Mouse (Mus musculus) heart, embryonic 14.5 days (tissue): ENCODE measurements around the gene Rasgef1b. TPM values are rescaled to one million over a fixed set of nuclear protein-coding genes. Genes with fewer than 3 reads are reported as not detected.

Experiments
- ATAC-seq: fragments of 200-750 bp; cut with Nextera tagmentation; 2 replicates; pipeline ENCODE4 v1.8.0; 2017; ENCODE audit warnings: low read depth, moderate TSS enrichment; ENCODE audit not compliant: insufficient number of reproducible peaks, insufficient read depth, low FRiP score
- H3K27ac ChIP-seq, 2 experiments: fragments of 200-500 bp in 1 of 2; fragments of 300-500 bp in 1 of 2; sonication (generic) in 1 of 2; replicated peaks in 1 of 2; 2 replicates each; pipeline ENCODE4 v1.5.1; 2012 to 2014; ENCODE audit warnings: low read depth in 2 of 2, low read length in 2 of 2, control low read depth in 1 of 2, mild to moderate bottlenecking in 1 of 2, mixed read lengths in 1 of 2; ENCODE audit not compliant: control insufficient read depth in 1 of 2, insufficient read depth in 1 of 2
- H3K27me3 ChIP-seq: fragments of 300-500 bp; sonication (generic); 2 replicates; pipeline ENCODE4 v1.6.1; 2014; ENCODE audit warnings: mild to moderate bottlenecking, low read length, control low read depth; ENCODE audit not compliant: control insufficient read depth, insufficient read depth
- H3K36me3 ChIP-seq: fragments of 300-500 bp; sonication (generic); 2 replicates; pipeline ENCODE4 v1.6.1; 2014; ENCODE audit warnings: mild to moderate bottlenecking, control low read depth, low read length, mixed read lengths; ENCODE audit not compliant: control insufficient read depth, insufficient read depth
- H3K4me1 ChIP-seq, 2 experiments: fragments of 200-500 bp in 1 of 2; fragments of 300-500 bp in 1 of 2; sonication (generic) in 1 of 2; 2 replicates each; pipeline ENCODE4 v1.6.1; 2012 to 2014; ENCODE audit warnings: low read length in 2 of 2, control low read depth in 1 of 2, mixed read lengths in 1 of 2; ENCODE audit not compliant: control insufficient read depth in 2 of 2, insufficient read depth in 2 of 2
- H3K4me2 ChIP-seq: fragments of 300-500 bp; sonication (generic); 2 replicates; pipeline ENCODE4 v1.6.1; 2014; ENCODE audit warnings: mild to moderate bottlenecking, low read length
- H3K4me3 ChIP-seq, 2 experiments: fragments of 200-500 bp in 1 of 2; fragments of 300-500 bp in 1 of 2; sonication (generic) in 1 of 2; 2 replicates each; pipeline ENCODE4 v1.5.1; 2012 to 2014; ENCODE audit warnings: low read length in 2 of 2, mild to moderate bottlenecking in 2 of 2, control low read depth in 1 of 2, low read depth in 1 of 2, moderate library complexity in 1 of 2; ENCODE audit not compliant: control insufficient read depth in 1 of 2, insufficient read depth in 1 of 2
- H3K9ac ChIP-seq: fragments of 300-500 bp; sonication (generic); 2 replicates; pipeline ENCODE4 v1.6.1; 2014; ENCODE audit warnings: mild to moderate bottlenecking, low read length
- H3K9me3 ChIP-seq: fragments of 300-500 bp; sonication (generic); 2 replicates; pipeline ENCODE4 v1.6.1; 2016; ENCODE audit warnings: low read length, control low read depth; ENCODE audit not compliant: control insufficient read depth
- whole genome bisulfite sequencing: fragments of 180-500 bp; shearing (Covaris S2); extraction: QIAGEN DNeasy Blood & Tissue Kit; methylation state at CpG from one replicate; pipeline ENCODE4 v1.1.7; 2014; 5-methylcytosine and 5-hydroxymethylcytosine counted together
- polyA plus RNA-seq: library from polyadenylated mRNA; unstranded; fragments of >200 nt; fragmentation: Nextera tagmentation; extraction: Ambion mirVana; gene quantifications from 2 replicates; pipeline ENCODE4 v1.2.1, GENCODE M21; 2014

Gene Rasgef1b
- polyA plus RNA-seq, 1 experiment from 2014 or later, result 45.9 TPM

GRCm38 (mm10) chr5:99748417-99748816, 19.6 kb upstream of the Rasgef1b start:
- no peaks in the 10 kb centered on the region for H3K27me3 ChIP-seq
- H3K4me1 ChIP-seq, result no peaks in the 10 kb centered on the region
- no peak for ATAC-seq
- H3K4me2 ChIP-seq, result no peak overlapping the region
- H3K4me3 ChIP-seq, result no peak overlapping the region
- H3K9ac ChIP-seq, result no peak overlapping the region
- WGBS, result 82% methylated on average over 10 of the region's 10 CpGs
- no peaks in the 10 kb centered on the region for H3K9me3 ChIP-seq
- no peak overlapping the region for H3K27ac ChIP-seq
- no peaks in the 10 kb centered on the region for H3K36me3 ChIP-seq

DNA sequence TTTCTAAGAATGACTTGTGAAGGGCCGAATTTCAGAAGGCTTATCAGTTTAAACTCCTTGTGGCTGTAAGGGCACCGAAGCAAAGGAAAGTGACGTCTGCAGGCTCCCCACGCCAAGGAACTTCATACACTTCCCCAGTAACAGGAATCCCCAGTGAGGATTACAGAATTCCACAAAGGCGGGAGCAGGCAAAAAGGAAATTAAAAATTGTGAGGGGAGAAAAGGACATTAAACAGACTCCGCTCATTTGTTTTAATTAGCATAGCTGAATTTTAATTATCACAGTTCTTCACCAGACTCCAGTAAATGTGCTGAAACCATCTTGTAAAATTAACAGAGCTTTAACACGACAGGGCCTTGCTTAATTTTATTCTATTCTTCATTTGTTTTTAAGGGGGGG, 17.2 kb upstream of the Rasgef1b start:
- no peaks in the 10 kb centered on the region for H3K27me3 ChIP-seq
- 62% methylated on average over 7 of the region's 7 CpGs for WGBS

GRCm38 (mm10) chr5:99742874-99743273, 14.0 kb upstream of the Rasgef1b start:
- ATAC-seq, result no peak
- Histone ChIP-seq H3K9me3 (no peaks in the 10 kb centered on the region), H3K4me3 (no peak overlapping the region), H3K4me1 (no peaks in the 10 kb centered on the region), H3K27ac (no peak overlapping the region), H3K36me3 (no peaks in the 10 kb centered on the region), H3K9ac (no peak overlapping the region), H3K4me2 (no peak overlapping the region), H3K27me3 (no peaks in the 10 kb centered on the region)
- WGBS, result 87% methylated on average over 7 of the region's 7 CpGs

More for the DNA sequence above, 17.2 kb upstream of the Rasgef1b start:
- Histone ChIP-seq H3K9me3 (no peaks in the 10 kb centered on the region), H3K4me1 (no peaks in the 10 kb centered on the region), H3K9ac (no peak overlapping the region), H3K4me3 (no peak overlapping the region), H3K4me2 (no peak overlapping the region), H3K36me3 (no peaks in the 10 kb centered on the region), H3K27ac (no peak overlapping the region)
- no peak for ATAC-seq

- Histone ChIP-seq H3K9ac (no peak overlapping the region), H3K36me3 (no peaks in the 10 kb centered on the region), H3K27ac (no peak overlapping the region), H3K4me3 (no peak overlapping the region), H3K27me3 (no peaks in the 10 kb centered on the region), H3K9me3 (no peaks in the 10 kb centered on the region), H3K4me2 (no peak overlapping the region), H3K4me1 (no peaks in the 10 kb centered on the region)
- no peak for ATAC-seq
- WGBS, result 66% methylated on average over 8 of the region's 8 CpGs
These were observed 13.2 kb upstream of the Rasgef1b start for GRCm38 (mm10) chr5:99742056-99742455.

DNA sequence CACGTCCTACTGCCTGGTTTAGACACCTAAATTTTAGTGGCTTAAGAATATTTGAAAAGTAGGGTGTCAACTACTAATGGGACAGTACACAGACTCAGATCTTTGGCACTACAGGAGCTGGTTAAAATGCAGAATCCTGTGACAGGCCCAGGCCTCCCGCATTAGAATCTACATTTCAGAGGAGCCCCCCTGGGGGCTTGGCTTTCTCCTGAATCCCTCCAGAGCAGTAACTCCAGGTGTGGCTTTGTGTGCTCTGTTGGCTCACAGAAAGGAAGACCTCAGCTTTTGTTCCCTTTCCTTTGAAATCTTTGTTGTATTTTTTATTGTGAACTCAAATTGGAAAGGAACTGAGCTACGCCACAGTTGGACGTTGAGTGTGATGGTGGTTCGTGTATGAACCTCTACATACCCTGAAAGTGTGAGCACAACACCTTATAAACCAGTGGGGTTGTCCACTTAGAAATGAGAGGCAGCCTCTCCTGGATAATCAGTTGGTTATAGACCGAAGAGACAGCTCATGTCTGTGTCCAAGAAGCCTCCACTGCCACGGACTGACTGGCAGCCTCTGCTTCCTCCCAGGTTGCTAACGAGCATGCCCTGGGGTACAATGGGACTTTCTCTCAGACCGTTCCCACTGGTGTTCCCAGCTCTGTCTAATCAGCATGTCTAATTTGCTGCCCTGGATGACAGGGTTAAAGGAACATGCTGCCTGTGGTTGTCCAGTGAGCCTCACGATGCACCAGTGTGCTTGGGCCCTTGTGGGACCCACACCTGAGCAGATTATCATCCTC, 9.3 kb upstream of the Rasgef1b start:
- H3K4me3 ChIP-seq, result no peak overlapping the region
- no peaks in the 10 kb centered on the region for H3K27me3 ChIP-seq
- H3K9me3 ChIP-seq, result no peaks in the 10 kb centered on the region
- no peak overlapping the region for H3K9ac ChIP-seq
- WGBS, result 50% methylated on average over 10 of the region's 10 CpGs
- H3K4me1 ChIP-seq, result no peaks in the 10 kb centered on the region
- H3K36me3 ChIP-seq, result no peaks in the 10 kb centered on the region
- H3K27ac ChIP-seq, result no peak overlapping the region
- no peak for ATAC-seq
- no peak overlapping the region for H3K4me2 ChIP-seq

- Histone ChIP-seq H3K4me3 (no peak overlapping the region), H3K4me1 (peaks cover 8 to 9% of the 10 kb centered on the region in 2 experiments; a peak in 2 of 4 replicates), H3K36me3 (no peaks in the 10 kb centered on the region), H3K27ac (no peak overlapping the region), H3K9ac (no peak overlapping the region), H3K9me3 (no peaks in the 10 kb centered on the region), H3K4me2 (peak overlapping the region; percentile 93), H3K27me3 (no peaks in the 10 kb centered on the region)
- WGBS, result 92% methylated on average over 1 of the region's 1 CpGs
- ATAC-seq, result no peak
These were observed 1.1 kb upstream of the Rasgef1b start for GRCm38 (mm10) chr5:99729931-99730330.

DNA sequence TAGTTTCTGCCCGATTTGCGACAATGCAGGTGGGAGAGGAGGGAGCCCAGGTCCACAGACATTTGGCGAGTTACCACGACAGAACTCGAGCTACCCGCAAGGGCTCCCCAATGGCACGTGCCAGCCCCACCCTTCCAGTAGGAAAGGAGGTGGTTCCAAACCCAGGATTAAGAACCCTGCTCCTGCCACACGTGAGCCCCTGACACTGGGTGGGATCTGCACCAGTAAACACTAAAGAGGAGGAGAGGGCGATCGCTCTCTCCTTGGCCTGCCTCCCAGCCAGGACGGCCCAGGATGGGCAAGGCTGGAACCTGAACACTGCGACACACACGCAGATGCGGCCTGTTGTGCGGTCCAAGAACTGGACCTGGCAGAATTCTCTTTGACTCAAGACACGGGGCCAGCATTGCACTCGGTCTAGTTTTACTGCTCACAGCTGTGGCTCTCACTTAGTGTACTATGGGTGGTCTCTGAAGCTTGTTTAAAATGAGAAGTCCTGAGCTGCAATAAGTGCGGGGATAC, 557 bp upstream of the Rasgef1b start:
- peak overlapping the region; percentile 48; the same call in 1 of the 2 replicates for H3K9ac ChIP-seq
- ATAC-seq, result no peak
- peaks cover 8 to 12% of the 10 kb centered on the region in 2 experiments; a peak in 2 of 4 replicates for H3K4me1 ChIP-seq
- peak overlapping the region in 1 of 2 experiments; percentile 24; a peak in 1 of 4 replicates for H3K27ac ChIP-seq
- no peaks in the 10 kb centered on the region for H3K9me3 ChIP-seq
- no peaks in the 10 kb centered on the region for H3K27me3 ChIP-seq
- WGBS, result 5% methylated on average over 18 of the region's 18 CpGs
- H3K4me3 ChIP-seq, result peak overlapping the region; percentile 14 to 35
- H3K4me2 ChIP-seq, result peak overlapping the region; percentile 93
- no peaks in the 10 kb centered on the region for H3K36me3 ChIP-seq
